Mouse (Mus musculus) stomach, postnatal 0 days (tissue): ENCODE data around the gene Cenpm.

Experiments
- CTCF ChIP-seq: IDR thresholded peaks from 2 replicates; pipeline ENCODE4 v1.5.1; 2016; ENCODE audit warnings: antibody characterized with exemption, low read depth, mild to moderate bottlenecking, moderate library complexity
- EP300 ChIP-seq: optimal IDR thresholded peaks from 2 replicates; pipeline ENCODE3; 2016; ENCODE audit warnings: antibody characterized with exemption

DNA sequence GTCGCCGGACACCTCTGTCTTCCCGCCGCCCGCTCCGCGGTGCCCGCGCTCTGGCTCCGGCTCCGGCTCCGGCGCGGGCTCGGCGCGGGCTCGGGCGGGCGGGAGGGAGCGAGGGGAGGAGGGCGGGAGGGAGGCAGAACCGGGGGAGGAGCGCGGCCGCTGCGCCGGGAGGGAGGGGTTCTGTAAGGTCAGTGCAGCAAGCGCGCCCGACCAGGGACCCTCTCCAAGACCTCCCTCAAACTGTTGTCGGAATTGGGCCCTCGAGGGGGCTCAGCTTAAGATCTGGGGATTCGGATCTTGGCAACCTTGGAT lies 31.8 kb downstream of the Cenpm start, which contains the start of gene Shisa8:
- TF ChIP-seq CTCF (no peak), EP300 (no peak)
